Mouse (Mus musculus) heart, postnatal 0 days (tissue): Measurements from ENCODE around the gene D630039A03Rik.

Experiments
- CTCF ChIP-seq: IDR thresholded peaks from 2 replicates; pipeline ENCODE4 v1.5.1; 2016; ENCODE audit warnings: antibody characterized with exemption, control low read depth, low read depth
- EP300 ChIP-seq: IDR thresholded peaks from 2 replicates; pipeline ENCODE4 v1.6.1; 2016; ENCODE audit warnings: antibody characterized with exemption, low read depth

DNA sequence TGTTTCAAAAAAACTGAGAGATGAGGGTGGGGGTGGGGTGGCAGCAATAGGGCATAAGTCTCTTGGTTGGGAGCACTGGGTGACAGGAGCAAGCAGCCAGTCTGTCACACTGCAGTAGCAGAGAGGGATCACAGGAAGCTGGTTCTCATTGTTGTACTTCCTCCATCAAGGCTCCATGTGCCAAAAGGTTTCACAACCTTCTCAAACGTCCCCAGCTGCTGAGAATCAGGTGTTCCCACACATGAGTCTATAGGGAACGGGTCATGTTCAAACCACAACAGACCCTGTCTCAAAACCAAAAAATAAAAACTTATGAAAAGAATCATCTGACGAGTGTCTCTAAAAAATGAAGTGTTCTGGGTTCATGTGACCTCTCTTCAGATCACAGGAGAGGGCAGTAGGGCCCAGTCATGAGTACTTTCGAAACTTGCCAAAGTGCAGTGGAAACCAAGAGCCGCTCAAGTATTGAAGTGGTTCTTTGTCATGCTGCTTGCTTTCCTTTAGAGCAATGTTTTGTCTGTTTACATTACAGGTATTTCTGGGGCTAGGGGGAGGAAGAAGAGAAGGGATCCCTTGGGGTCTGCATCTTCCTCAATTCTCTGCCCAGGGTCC lies 14.6 kb upstream of the D630039A03Rik start:
- no peak for TF ChIP-seq CTCF
- TF ChIP-seq EP300, result no peak
